Mouse (Mus musculus): Measurements from ENCODE around the gene Fbln2. TPM values are rescaled to one million over a fixed set of nuclear protein-coding genes. Genes with fewer than 3 reads are reported as not detected.

Gene Fbln2
- total RNA-seq, 2 experiments from 2014 or later, result 11.4 to 13.1 TPM

DNA sequence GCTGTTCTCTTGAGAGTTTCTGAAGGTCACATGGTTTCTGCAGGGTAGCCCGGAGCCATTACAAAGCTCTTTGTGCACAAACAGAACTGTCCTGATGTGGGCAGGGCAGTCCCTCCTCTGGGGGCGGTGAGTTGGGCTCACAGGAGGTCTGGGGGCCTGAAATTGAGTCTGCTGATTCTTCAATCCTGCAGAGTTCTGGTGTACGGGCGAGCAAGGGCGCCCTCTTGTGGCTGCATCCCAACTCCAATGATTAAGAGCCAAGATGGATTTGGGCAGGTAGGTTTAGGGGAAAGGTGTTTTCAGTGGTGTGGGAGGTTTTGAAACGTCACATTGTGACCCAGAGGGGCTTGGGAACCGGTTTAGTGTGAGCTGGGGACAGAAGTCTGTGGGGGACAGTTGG lies 65.3 kb downstream of the Fbln2 start:
- DNase-seq (ENCODE audit: low spot score in 2 of 2), result peak; percentile 73 to 76

DNA sequence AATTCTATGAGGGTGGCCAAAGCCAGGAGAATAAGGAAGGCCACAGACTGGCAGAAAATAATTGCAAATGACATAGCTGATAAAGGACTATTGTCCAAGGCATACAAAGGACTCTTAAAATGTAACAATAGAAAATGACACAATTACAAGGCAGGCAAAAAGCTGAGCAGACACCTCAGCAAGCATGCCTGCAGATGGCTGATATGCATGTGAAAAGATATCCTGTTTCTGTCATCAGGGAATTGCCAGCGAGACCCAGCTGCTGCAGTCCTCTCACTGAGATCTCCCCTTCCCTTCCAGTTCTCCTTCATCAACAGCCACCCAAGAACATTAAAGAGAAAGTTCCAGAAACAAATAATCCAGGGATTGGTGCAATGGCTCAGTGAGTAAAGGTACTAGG lies 66.0 kb downstream of the Fbln2 start:
- no peak for DNase-seq (ENCODE audit: low spot score in 2 of 2)

DNA sequence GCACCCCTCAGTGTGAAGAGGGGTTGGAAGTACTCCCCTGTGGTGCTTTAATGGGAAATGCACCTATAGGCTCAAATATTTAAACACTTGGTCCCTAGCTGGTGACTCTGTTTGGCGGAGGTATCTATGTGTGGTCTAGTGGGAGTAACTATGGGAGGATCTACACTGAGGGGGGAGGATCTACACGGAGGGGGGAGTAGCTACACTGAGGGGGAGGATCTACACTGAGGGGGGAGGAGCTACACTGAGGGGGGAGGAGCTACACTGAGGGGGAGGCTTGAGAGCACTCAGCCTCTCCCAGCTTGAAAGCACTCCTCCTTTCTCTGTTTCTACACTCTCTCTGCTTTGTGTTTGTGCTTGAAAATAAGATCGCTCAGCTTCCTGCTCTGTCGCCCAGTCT lies 67.2 kb downstream of the Fbln2 start:
- DNase-seq (ENCODE audit: low spot score in 2 of 2), result no peak

DNA sequence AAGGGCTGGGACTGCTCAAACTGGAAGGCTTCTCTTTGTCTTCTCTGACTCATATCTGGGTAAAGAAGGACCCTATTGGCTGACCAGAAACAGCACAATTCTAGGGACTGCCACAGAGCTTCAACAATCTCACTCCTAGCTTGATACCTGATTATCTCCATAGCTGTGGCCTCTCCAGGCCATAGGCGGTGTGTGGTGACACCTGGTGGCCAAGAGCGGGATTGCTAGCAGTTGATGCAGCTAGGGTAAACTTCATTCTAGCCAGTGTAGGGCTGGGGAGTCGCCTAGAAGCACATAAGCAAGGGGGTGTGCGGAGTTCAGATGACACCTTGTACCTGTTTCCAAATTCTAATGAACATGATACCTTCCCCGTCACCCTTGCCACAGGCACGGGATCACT lies 69.0 kb downstream of the Fbln2 start:
- peak; percentile 96 for DNase-seq (ENCODE audit: low spot score in 2 of 2)

GRCm38 (mm10) chr6:91281747-91282146 lies 69.5 kb downstream of the Fbln2 start:
- no peak for DNase-seq (ENCODE audit: low spot score in 2 of 2)

GRCm38 (mm10) chr6:91283031-91283430 lies 70.8 kb downstream of the Fbln2 start:
- no peak for DNase-seq (ENCODE audit: low spot score in 2 of 2)

- DNase-seq (ENCODE audit: low spot score in 2 of 2), result peak in 1 of 2 experiments; percentile 60
These were observed 72.5 kb downstream of the Fbln2 start for GRCm38 (mm10) chr6:91284521-91285449.

DNA sequence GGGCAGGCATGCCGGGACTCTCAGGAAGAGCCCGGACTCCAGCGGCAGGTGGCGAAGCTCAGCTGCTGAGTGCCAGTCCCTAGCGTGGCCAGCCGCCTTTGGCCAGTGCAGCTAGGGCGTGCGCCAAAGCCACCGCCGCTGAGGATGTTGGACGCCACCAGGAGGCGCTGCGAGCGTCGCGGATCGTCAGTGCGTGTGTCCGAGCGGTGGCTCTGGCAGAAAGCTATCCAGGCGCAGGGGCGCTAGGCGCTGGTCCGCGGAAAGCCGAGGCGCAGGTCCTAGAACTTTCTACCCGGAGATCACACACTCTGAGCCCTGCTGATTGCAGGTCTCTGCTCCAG lies 73.2 kb downstream of the Fbln2 start:
- peak; percentile 82 to 87 for DNase-seq (ENCODE audit: low spot score in 2 of 2)

- no peak for DNase-seq (ENCODE audit: low spot score in 2 of 2)
These were observed 73.7 kb downstream of the Fbln2 start for GRCm38 (mm10) chr6:91285814-91286545.

- DNase-seq (ENCODE audit: low spot score in 2 of 2), result peak; percentile 87 to 90
These were observed 74.4 kb downstream of the Fbln2 start for GRCm38 (mm10) chr6:91286624-91287023.

DNA sequence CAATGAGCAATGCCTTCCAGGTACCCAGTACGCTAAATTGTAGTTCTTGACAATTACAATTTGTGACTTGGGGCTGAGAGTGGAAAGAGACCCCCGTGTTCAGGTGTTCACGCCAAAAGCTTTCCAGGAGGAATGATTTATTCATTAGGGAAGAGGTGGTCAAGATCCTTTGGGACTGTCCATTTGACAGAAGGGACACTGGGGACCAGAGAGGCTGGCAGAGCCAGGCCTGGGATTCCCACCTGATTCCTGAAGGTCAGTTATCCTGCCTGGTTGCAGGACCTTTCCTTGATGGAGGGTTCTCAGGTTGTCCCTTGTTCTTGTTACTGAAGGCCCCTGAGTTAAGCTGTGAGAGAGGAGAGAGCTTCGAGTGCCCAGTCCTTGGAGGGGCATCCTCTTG lies 74.9 kb downstream of the Fbln2 start:
- no peak for DNase-seq (ENCODE audit: low spot score in 2 of 2)

GRCm38 (mm10) chr6:91287636-91288035 lies 75.4 kb downstream of the Fbln2 start:
- DNase-seq (ENCODE audit: low spot score in 2 of 2), result no peak

GRCm38 (mm10) chr6:91288251-91288785 lies 76.1 kb downstream of the Fbln2 start:
- no peak for DNase-seq (ENCODE audit: low spot score in 2 of 2)

DNA sequence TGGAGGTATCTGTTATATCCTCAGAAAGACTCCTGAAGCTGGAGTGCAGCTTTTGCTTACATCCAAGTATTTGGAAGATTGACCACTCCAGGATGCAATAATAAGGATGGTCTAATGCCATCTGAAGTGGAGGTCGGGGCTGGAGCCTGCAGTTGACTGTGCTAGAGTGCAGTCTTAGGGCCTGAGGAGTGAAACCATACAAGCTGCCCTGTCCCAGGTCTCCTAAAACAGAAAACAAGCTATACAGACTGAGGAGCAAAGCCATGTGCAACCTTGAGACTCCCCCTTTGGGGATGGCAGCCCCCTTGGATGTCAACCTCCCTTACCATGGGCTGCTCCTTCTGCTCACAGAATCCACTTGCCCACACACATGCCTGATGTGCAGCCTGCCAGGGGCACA lies 76.7 kb downstream of the Fbln2 start:
- no peak for DNase-seq (ENCODE audit: low spot score in 2 of 2)

DNA sequence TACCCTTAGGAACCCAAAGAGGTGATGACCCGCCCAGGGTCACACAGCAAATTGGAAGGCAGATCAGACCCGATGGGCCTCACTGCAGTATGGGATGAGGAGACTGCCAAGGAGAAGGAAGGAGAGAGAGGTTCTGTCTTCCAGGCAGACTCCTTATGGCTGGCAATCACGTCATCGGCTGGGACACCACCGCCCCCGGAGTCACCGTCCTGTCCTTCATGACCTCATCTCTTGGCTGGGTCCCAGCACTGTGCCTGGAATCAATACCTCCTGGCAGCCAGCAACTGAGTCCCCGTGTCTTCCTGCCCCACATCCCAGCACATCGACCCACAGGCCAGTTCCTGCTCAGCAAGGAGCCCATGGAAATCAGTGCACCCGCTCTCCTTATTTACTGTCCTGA lies 78.7 kb downstream of the Fbln2 start:
- DNase-seq (ENCODE audit: low spot score in 2 of 2), result no peak

DNA sequence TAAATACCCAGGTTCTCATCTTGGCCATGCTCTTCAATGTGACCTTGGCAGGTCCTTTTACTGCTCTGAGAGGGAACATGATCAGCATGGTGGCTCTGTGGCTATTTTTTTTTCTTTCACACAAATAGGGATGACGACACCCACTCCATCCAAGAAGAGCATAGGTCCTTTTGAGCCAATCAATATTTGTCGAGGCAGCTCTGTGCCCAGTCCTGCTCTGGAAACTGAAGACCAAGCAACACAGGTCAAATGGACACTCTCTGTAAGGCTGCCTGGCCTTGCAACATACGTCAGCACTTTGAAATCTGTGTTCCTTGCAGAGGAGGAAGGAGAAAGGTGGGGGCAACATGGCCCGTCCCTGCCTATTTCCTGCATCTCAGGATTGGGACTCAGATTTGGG lies 83.2 kb downstream of the Fbln2 start:
- DNase-seq (ENCODE audit: low spot score in 2 of 2), result no peak

DNA sequence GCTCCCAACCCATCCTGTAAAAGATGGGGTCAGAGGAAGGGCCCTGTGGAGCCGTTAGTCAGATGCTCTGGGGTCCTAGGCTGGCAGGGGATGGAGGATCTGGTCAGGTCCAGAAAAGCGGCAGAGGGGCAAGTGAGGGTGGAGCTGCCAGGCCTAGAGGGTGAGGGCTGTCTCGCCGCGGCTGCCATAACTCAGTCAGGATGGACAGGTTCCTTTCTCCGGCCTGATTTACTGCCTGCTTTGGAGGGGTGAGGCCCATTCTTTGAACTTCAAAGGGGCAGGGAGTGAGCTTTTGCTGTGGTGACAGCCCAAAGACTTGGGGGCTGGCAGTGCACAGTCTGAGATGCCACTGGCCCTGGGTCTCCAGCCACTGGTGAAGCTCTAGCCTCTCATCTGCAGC lies 86.6 kb downstream of the Fbln2 start:
- no peak for DNase-seq (ENCODE audit: low spot score in 2 of 2)

- no peak for DNase-seq (ENCODE audit: low spot score in 2 of 2)
These were observed 87.8 kb downstream of the Fbln2 start for GRCm38 (mm10) chr6:91300079-91300478.

DNA sequence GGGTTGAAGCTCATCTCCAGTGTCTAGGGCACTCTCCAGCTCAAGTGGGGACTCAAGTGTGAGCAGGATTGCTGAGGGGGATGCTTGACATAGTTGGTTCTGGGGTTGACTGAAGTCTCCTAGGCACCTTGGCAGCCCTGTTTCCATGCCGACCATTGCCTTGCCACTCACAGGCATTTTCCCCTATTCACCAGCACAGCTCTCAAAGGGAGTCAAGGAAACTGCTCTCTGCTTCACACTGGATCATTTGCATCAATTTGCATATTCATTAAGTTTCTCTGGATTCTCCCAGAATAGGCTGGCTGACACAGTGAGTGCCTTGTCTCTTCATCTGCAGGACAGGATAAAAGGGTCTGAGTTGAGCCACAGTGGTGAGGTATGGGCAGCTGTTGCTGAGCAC lies 89.6 kb downstream of the Fbln2 start:
- DNase-seq (ENCODE audit: low spot score in 2 of 2), result peak; percentile 71 to 87

GRCm38 (mm10) chr6:91302337-91302736 lies 90.1 kb downstream of the Fbln2 start:
- no peak for DNase-seq (ENCODE audit: low spot score in 2 of 2)

- DNase-seq (ENCODE audit: low spot score in 2 of 2), result no peak
These were observed 91.9 kb downstream of the Fbln2 start for GRCm38 (mm10) chr6:91304172-91304571.

DNA sequence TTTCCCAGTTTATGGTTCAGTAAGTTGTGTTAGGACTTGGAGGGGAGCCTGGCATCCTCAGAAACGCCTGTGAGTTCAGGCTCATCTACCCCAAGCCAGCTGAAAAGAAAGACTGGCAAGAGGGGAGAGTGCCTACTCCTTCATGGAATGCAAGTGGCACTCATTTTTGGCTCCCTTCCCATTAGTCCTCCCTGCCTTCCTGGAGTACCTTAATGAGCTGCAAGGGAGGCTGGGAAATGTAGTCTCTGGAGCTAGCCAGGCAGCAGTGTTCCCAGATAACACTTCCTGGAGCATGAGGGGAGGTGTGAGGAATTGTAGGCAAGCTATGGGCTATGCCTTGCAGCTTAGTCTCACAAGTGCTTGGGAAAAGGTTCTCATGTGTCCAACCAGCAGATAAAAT lies 95.7 kb downstream of the Fbln2 start:
- DNase-seq (ENCODE audit: low spot score in 2 of 2), result peak in 1 of 2 experiments; percentile 50
